Mouse (Mus musculus): ENCODE data around the gene 4930579F01Rik.

The 4930579F01Rik gene

GRCm38 (mm10) chr3:138118392-138118791 is 75.2 kb downstream of the 4930579F01Rik start:
- in situ Hi-C loops (cut with MboI, MseI) = no loop called here

- in situ Hi-C loops (cut with MboI, MseI) = no loop called here
Measured at GRCm38 (mm10) chr3:138116871-138117270, 76.8 kb downstream of the 4930579F01Rik start.

- in situ Hi-C loops (cut with MboI, MseI) = loop anchor here in 1 of 2 experiments (5.0 kb wide), 1 partner anchor 97 kb away; no protein-coding TSS in a partner anchor
Measured at GRCm38 (mm10) chr3:138114106-138114505, 79.5 kb downstream of the 4930579F01Rik start.
